Mouse (Mus musculus) G1E (cell line): ENCODE data around the gene Hist2h3c2.
A peak's percentile ranks its signal among the peaks of the same experiment; 100 is the strongest.

Experiments used
- CTCF ChIP-seq: IDR thresholded peaks from 2 replicates; pipeline ENCODE4 v1.5.1; 2012; ENCODE audit warnings: low read depth, low read length, inconsistent platforms, mixed read lengths
- GATA1 ChIP-seq: IDR thresholded peaks from 2 replicates; pipeline ENCODE4 v1.6.1; 2012; ENCODE audit warnings: borderline replicate concordance, low read length, inconsistent platforms, mixed read lengths
- GATA2 ChIP-seq: IDR thresholded peaks from 2 replicates; pipeline ENCODE4 v1.6.1; 2012; ENCODE audit warnings: low read depth, low read length, inconsistent platforms, borderline replicate concordance
- POLR2AphosphoS5 ChIP-seq: IDR thresholded peaks from 2 replicates; pipeline ENCODE4 v1.6.1; 2012; ENCODE audit warnings: low read depth, low read length, inconsistent platforms; ENCODE audit not compliant: insufficient replicate concordance
- TAL1 ChIP-seq: conservative IDR thresholded peaks from 2 replicates; pipeline ENCODE4 v1.6.1; 2012; ENCODE audit warnings: low read depth, low read length, inconsistent platforms, mixed read lengths

- peak; percentile 90 for TF ChIP-seq POLR2AphosphoS5
- no peak for TF ChIP-seq TAL1
- TF ChIP-seq CTCF, result no peak
- no peak for TF ChIP-seq GATA1
- no peak for TF ChIP-seq GATA2
Measured at GRCm38 (mm10) chr3:96219661-96220130, 19.2 kb downstream of the Hist2h3c2 start, which contains the start of the genes Bola1 and Hist2h2ab.
